Mouse (Mus musculus): Measurements from ENCODE around the gene Arl5b.

DNA sequence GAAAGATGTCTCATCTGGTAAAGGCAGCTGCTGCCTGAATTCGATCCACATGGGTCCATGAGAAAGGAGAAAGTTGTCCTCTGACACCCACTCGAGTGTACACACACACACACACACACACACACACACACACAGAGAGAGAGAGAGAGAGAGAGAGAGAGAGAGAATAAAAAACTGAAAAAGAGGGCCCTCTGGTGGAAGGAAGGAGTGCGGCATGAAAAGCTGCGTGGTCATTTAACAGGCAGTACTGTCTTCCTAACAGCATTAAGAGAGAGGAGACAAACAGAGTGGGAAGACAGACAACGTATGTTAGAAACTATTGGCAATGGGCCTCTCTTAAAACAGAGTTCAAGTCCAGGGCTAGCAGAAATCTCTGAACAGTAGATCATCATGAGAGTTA lies 8.9 kb upstream of the Arl5b start:
- TF ChIP-seq GATA1 (IDR thresholded peaks at IDR 0.05; ENCODE audit: borderline replicate concordance, low read length) (no peak), FLI1 (IDR thresholded peaks at IDR 0.05; ENCODE audit: low read length) (no peak)
